Mouse (Mus musculus): ENCODE data around the gene Nox3. TPM values are rescaled to one million over a fixed set of nuclear protein-coding genes. Genes with fewer than 3 reads are reported as not detected.

The Nox3 gene
- total and polyA plus RNA-seq, 3 experiments: not detected

Other genes with a start within 250 kb of the Nox3 start
- gene Cldn20, start 163.7 kb downstream of the Nox3 start, total RNA-seq (2012; rRNA removed): 0.21 TPM in 1 of 2 replicates, not detected in the other
- not detected in 2 replicates for gene Cldn20, start 163.7 kb downstream of the Nox3 start, total RNA-seq (2014; rRNA removed)
- gene Cldn20, start 163.7 kb downstream of the Nox3 start, polyA plus RNA-seq (2012; ENCODE audit: insufficient read length, low read depth): 0.73 and 0.90 TPM in 2 replicates
- 18.1 and 21.0 TPM in 2 replicates for gene Tfb1m, start 138.5 kb downstream of the Nox3 start, total RNA-seq (2012; rRNA removed)
- gene Tfb1m, start 138.5 kb downstream of the Nox3 start, total RNA-seq (2014; rRNA removed): 45.0 and 46.8 TPM in 2 replicates
- gene Tfb1m, start 138.5 kb downstream of the Nox3 start, polyA plus RNA-seq (2012; ENCODE audit: insufficient read length, low read depth): 29.2 and 29.4 TPM in 2 replicates